Mouse (Mus musculus) liver, embryonic 15.5 days (tissue): Measurements from ENCODE around the gene Vdr. TPM values are rescaled to one million over a fixed set of nuclear protein-coding genes. Genes with fewer than 3 reads are reported as not detected.

Experiments used
- ATAC-seq: fragments of 200-750 bp; cut with Nextera tagmentation; 2 replicates; pipeline ENCODE4 v1.8.0; 2017; ENCODE audit warnings: moderate number of reproducible peaks, mild to moderate bottlenecking, moderate library complexity; ENCODE audit not compliant: insufficient read depth
- H3K27ac ChIP-seq: fragments of 300-500 bp; sonication (generic); replicated peaks from 2 replicates; pipeline ENCODE4 v1.5.1; 2015; ENCODE audit warnings: mild to moderate bottlenecking, inconsistent platforms
- H3K27me3 ChIP-seq: fragments of 300-500 bp; sonication (generic); 2 replicates; pipeline ENCODE4 v1.6.1; 2015; ENCODE audit warnings: mild to moderate bottlenecking, inconsistent platforms
- H3K36me3 ChIP-seq: fragments of 300-500 bp; sonication (generic); replicated peaks from 2 replicates; pipeline ENCODE4 v1.6.1; 2015; ENCODE audit warnings: moderate library complexity, mild to moderate bottlenecking, inconsistent platforms
- H3K4me1 ChIP-seq: fragments of 300-500 bp; sonication (generic); replicated peaks from 2 replicates; pipeline ENCODE4 v1.6.1; 2015; ENCODE audit warnings: inconsistent platforms
- H3K4me2 ChIP-seq: fragments of 300-500 bp; sonication (generic); 2 replicates; pipeline ENCODE4 v1.6.1; 2015; ENCODE audit warnings: moderate library complexity, mild to moderate bottlenecking, inconsistent platforms
- H3K4me3 ChIP-seq: fragments of 300-500 bp; sonication (generic); replicated peaks from 2 replicates; pipeline ENCODE4 v1.5.1; 2015; ENCODE audit warnings: mild to moderate bottlenecking, inconsistent platforms
- H3K9ac ChIP-seq: fragments of 300-500 bp; sonication (generic); 2 replicates; pipeline ENCODE4 v1.6.1; 2015; ENCODE audit warnings: moderate library complexity, mild to moderate bottlenecking, inconsistent platforms
- H3K9me3 ChIP-seq: fragments of 300-500 bp; sonication (generic); replicated peaks from 2 replicates; pipeline ENCODE4 v1.6.1; 2016; ENCODE audit warnings: inconsistent platforms
- WGBS: fragments of 180-500 bp; shearing (Covaris S2); methylation state at CpG from one replicate; pipeline ENCODE4 v1.1.7; 2015; ENCODE audit warnings: mixed read lengths; ENCODE audit not compliant: insufficient replicate concordance; 5-methylcytosine and 5-hydroxymethylcytosine counted together
- polyA plus RNA-seq: library from polyadenylated mRNA; unstranded; fragments of >200 nt; fragmentation: Nextera tagmentation; extraction: Ambion mirVana; gene quantifications from 2 replicates; pipeline ENCODE4 v1.2.1, GENCODE M21; 2015

Vdr gene
- polyA plus RNA-seq, 1 experiment from 2014 or later: 0.14 TPM

DNA sequence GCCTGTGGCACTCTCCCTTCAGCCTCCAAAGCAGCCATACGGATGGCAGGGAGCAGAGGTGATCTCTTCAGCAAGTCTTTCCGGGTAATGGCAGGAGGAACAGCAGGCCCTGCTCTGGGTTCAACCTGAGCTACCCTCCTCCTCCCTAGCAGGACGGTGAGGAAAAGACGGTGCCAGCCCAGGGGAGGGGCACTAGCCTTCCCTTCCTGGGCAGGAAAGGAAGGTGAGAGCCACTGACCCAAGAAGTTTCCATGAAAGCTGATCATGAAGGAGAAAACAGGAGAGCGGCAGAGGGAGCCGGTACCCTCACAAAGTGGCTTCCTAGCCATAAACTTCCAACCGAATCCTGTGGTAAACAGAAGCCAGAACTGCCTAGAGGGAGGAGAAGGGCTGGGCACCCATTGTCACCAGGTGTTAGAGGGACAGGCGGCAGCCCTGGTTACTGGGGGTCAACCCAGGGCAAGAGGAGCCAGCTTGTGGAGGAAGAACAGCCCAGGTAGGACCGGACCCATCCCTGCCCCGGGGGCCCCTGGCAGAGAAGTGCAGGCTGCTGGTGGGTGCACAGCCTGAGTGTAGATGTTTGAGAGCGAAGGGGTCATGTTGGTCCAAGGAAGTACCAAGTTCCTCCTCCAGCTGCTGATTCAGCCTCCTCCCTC lies 34.6 kb upstream of the Vdr start:
- 53% methylated on average over 11 of the region's 11 CpGs for WGBS
- no peak overlapping the region for H3K27ac ChIP-seq
- no peak for ATAC-seq

DNA sequence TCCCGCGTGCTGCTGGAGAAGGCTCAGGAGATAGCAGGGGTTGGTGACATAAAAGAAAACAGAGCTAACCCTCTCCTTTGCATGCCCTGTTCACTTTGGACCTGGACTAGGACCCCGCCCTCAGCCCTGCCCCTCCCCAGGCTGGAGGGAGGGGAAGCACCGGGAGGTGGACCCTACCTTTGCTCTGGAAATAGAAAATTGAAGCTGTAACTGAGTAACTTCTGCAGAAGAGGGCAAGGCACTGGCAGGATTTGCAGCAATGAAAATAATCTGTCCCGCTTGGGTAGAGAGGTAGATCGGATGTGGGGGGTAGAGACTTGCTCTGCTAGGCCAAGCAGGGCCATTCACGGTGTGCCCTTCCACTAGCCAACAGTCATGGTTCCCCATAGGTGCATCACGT lies 32.9 kb upstream of the Vdr start:
- no peaks in the 10 kb centered on the region for H3K4me1 ChIP-seq

More for the DNA sequence above, 34.6 kb upstream of the Vdr start:
- Histone ChIP-seq H3K36me3 (no peaks in the 10 kb centered on the region), H3K4me2 (no peak overlapping the region), H3K4me1 (no peaks in the 10 kb centered on the region), H3K27me3 (no peaks in the 10 kb centered on the region; the same call in 1 of the 2 replicates), H3K9ac (no peak overlapping the region), H3K9me3 (no peaks in the 10 kb centered on the region), H3K4me3 (no peak overlapping the region)

GRCm38 (mm10) chr15:97942538-97942937 lies 32.1 kb upstream of the Vdr start:
- Histone ChIP-seq H3K36me3 (no peaks in the 10 kb centered on the region), H3K4me1 (no peaks in the 10 kb centered on the region), H3K4me3 (no peak overlapping the region), H3K9ac (no peak overlapping the region), H3K4me2 (no peak overlapping the region), H3K9me3 (no peaks in the 10 kb centered on the region), H3K27me3 (no peaks in the 10 kb centered on the region), H3K27ac (no peak overlapping the region)
- 57% methylated on average over 8 of the region's 8 CpGs for WGBS
- no peak for ATAC-seq

More for the DNA sequence above, 32.9 kb upstream of the Vdr start:
- H3K4me3 ChIP-seq: no peak overlapping the region
- H3K36me3 ChIP-seq: no peaks in the 10 kb centered on the region
- H3K9ac ChIP-seq: no peak overlapping the region
- no peak overlapping the region for H3K27ac ChIP-seq
- no peak overlapping the region for H3K4me2 ChIP-seq
- H3K9me3 ChIP-seq: no peaks in the 10 kb centered on the region
- ATAC-seq: no peak
- H3K27me3 ChIP-seq: no peaks in the 10 kb centered on the region
- 77% methylated on average over 8 of the region's 8 CpGs for WGBS

DNA sequence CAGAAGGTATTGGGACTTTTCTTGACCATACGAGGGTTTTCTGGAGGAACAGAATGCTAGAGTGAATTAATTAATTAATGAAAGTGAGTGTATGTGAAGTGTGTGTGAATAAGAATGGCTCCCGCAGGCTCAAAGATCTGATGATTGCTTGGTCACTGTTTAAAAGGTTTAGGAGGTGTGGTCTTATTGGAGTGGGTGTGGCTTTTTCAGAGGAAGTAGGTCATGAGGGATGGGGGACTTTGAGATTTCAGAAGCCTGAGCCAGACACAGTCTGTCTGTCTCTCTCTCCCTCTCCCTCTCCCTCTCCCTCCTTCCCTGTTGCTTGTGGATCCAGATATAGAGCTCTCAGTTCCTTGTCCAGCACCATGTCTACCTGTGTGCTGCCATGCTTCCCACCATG lies 30.9 kb upstream of the Vdr start:
- no peaks in the 10 kb centered on the region for H3K4me1 ChIP-seq
- no peaks in the 10 kb centered on the region for H3K27me3 ChIP-seq
- no peak for ATAC-seq
- 55% methylated on average over 2 of the region's 2 CpGs for WGBS
- no peaks in the 10 kb centered on the region for H3K9me3 ChIP-seq
- H3K27ac ChIP-seq: no peak overlapping the region
- H3K4me3 ChIP-seq: no peak overlapping the region
- H3K9ac ChIP-seq: no peak overlapping the region
- no peak overlapping the region for H3K4me2 ChIP-seq
- no peaks in the 10 kb centered on the region for H3K36me3 ChIP-seq

DNA sequence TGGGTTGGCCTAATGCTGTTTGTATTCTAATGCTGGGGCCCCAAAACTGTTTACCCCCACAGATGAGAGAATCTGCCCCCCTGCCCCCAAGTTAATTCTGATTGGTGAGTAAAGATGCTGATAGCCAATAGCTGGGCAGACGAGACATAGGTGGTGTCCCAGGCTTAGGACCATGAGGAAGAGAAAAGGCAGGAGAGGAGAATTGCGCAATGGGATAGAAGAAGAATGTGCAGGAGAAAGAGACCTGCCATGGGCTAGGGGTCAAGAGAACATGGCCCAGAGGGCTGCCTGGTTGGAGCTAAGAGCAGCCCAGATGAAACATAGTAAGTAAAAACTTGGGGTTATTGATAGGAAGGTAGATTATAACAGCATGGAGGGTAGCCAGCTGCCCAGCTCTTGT lies 29.7 kb upstream of the Vdr start:
- Histone ChIP-seq H3K9me3 (no peaks in the 10 kb centered on the region), H3K27ac (no peak overlapping the region), H3K4me2 (no peak overlapping the region), H3K9ac (no peak overlapping the region), H3K27me3 (no peaks in the 10 kb centered on the region), H3K36me3 (no peaks in the 10 kb centered on the region), H3K4me1 (no peaks in the 10 kb centered on the region), H3K4me3 (no peak overlapping the region)
- no peak for ATAC-seq
- 58% methylated on average over 2 of the region's 2 CpGs for WGBS

DNA sequence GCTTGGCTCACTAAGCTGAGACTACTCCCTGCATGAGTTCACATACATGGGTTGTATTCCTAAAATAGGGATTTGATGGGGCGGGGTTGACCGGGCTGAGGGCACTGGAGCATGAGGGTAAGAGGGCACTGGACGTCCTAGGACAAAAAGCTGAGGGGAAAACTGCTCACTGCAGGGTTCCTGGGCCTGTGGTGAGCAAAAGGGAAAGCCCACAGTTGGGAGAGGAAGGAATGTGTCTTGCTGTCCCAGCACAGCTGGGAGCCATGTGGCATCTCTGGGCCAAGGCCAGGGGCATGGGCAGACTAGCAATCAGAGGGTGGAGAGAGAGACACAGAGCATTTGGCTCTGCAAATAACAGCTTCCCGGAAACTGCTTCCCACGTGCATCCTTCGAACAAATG lies 28.1 kb upstream of the Vdr start:
- WGBS: 54% methylated on average over 6 of the region's 6 CpGs

GRCm38 (mm10) chr15:97932441-97932840 lies 22.0 kb upstream of the Vdr start:
- no peaks in the 10 kb centered on the region for H3K27me3 ChIP-seq
- no peaks in the 10 kb centered on the region for H3K36me3 ChIP-seq
- H3K4me3 ChIP-seq: no peak overlapping the region
- no peak for ATAC-seq
- H3K4me1 ChIP-seq: no peaks in the 10 kb centered on the region
- no peak overlapping the region for H3K27ac ChIP-seq
- 67% methylated on average over 12 of the region's 12 CpGs for WGBS
- H3K9ac ChIP-seq: no peak overlapping the region
- no peak overlapping the region for H3K4me2 ChIP-seq
- H3K9me3 ChIP-seq: no peaks in the 10 kb centered on the region

More for the DNA sequence above, 28.1 kb upstream of the Vdr start:
- Histone ChIP-seq H3K4me1 (no peaks in the 10 kb centered on the region), H3K4me2 (no peak overlapping the region), H3K27me3 (no peaks in the 10 kb centered on the region), H3K36me3 (no peaks in the 10 kb centered on the region), H3K4me3 (no peak overlapping the region), H3K9me3 (no peaks in the 10 kb centered on the region), H3K9ac (no peak overlapping the region), H3K27ac (no peak overlapping the region)
- no peak for ATAC-seq

- Histone ChIP-seq H3K27me3 (no peaks in the 10 kb centered on the region), H3K4me2 (no peak overlapping the region), H3K27ac (no peak overlapping the region), H3K4me1 (no peaks in the 10 kb centered on the region), H3K9me3 (no peaks in the 10 kb centered on the region), H3K4me3 (no peak overlapping the region), H3K36me3 (no peaks in the 10 kb centered on the region), H3K9ac (no peak overlapping the region)
- no peak for ATAC-seq
- WGBS: 39% methylated on average over 13 of the region's 13 CpGs
Observed at GRCm38 (mm10) chr15:97929259-97929824, 18.9 kb upstream of the Vdr start.

DNA sequence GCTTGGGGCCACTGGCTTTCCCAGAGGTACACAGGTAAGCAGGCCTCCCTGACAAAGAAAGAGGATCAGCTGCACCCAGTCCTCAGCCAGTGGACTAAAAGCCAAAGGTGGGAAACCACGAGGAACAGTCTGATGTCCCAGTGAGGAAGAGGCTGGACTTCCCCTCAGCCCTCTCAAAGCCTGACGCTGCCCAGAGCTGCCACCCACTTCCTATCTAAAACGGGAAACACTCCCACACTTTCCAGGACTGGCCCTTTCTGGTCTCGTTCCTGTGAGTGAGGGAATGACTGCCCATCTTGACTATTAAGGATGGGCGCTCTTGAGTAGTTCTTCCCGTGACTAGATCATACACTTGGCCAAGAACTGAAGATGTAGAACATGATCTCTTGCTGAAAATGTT lies 17.4 kb upstream of the Vdr start:
- Histone ChIP-seq H3K27me3 (no peaks in the 10 kb centered on the region), H3K4me2 (no peak overlapping the region), H3K4me3 (no peak overlapping the region), H3K9ac (no peak overlapping the region), H3K36me3 (no peaks in the 10 kb centered on the region), H3K27ac (no peak overlapping the region), H3K9me3 (no peaks in the 10 kb centered on the region), H3K4me1 (no peaks in the 10 kb centered on the region)
- WGBS: 28% methylated on average over 6 of the region's 6 CpGs
- no peak for ATAC-seq

DNA sequence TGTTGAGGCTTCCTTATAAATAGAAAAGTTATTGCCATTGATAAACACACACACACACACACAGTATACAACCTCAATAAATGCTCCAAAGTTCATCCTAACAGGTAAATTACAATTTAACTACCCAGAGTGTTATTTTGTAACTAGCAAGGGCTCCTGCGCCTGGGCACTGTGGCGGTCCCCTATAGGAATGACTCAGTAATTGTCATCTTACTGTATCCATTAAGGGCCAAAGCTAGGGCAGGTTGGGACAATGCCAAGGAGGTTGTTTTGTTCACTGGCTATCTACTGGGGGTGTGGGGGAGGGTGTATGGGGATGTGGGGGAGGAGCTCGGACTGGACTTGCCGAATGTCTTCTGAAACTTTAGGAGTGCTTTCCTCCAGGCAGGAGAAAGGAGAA lies 16.6 kb upstream of the Vdr start:
- H3K9me3 ChIP-seq: no peaks in the 10 kb centered on the region
- H3K4me1 ChIP-seq: no peaks in the 10 kb centered on the region
- no peak overlapping the region for H3K4me2 ChIP-seq
- H3K27ac ChIP-seq: no peak overlapping the region
- WGBS: 55% methylated on average over 4 of the region's 4 CpGs
- no peaks in the 10 kb centered on the region for H3K27me3 ChIP-seq
- ATAC-seq: no peak
- H3K36me3 ChIP-seq: no peaks in the 10 kb centered on the region
- H3K9ac ChIP-seq: no peak overlapping the region
- H3K4me3 ChIP-seq: no peak overlapping the region

DNA sequence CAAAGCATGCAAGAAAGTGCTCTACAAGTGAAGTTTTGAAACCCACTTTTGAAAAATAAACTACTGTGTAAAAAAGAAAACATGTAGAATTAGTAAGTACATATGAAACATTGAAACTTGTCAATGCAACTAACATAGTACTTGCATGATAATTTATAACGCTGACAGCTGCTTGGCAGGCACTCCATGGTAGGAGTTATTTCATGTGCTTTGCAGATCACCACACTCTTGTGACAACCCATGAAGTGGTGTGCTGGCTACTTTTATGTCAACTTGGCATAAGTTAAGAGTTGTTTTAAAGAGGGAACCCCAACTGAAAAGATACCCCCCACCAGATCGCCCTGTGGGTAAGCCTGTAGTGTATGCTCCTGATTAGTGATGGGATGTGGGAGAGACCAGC lies 12.0 kb upstream of the Vdr start:
- no peaks in the 10 kb centered on the region for H3K36me3 ChIP-seq
- no peak overlapping the region for H3K9ac ChIP-seq
- no peak for ATAC-seq
- H3K9me3 ChIP-seq: no peaks in the 10 kb centered on the region
- no peaks in the 10 kb centered on the region for H3K27me3 ChIP-seq
- H3K4me3 ChIP-seq: no peak overlapping the region
- no peak overlapping the region for H3K4me2 ChIP-seq
- no peaks in the 10 kb centered on the region for H3K4me1 ChIP-seq
- no peak overlapping the region for H3K27ac ChIP-seq
- WGBS: 74% methylated on average over 2 of the region's 2 CpGs

DNA sequence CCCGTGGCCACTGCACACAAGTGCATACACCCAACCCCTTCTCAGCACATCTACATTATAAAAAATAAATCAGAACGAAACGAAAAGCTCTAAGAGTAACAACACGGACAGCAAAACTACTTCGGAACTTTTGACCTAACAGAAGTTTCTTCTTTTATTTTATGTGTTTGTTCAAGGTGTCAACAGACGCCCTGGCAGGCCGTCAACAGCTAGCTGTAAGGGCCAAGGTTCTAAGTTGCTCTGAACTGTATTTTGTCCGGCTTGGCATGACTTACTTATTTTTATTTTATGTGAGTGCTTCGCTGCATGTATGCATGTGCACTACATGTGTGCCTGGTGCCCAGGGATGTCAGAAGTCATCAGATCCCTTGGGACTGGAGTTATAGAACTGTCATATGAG lies 11.4 kb upstream of the Vdr start:
- no peak for ATAC-seq
- 73% methylated on average over 9 of the region's 9 CpGs for WGBS
- H3K4me3 ChIP-seq: no peak overlapping the region
- H3K36me3 ChIP-seq: no peaks in the 10 kb centered on the region
- no peaks in the 10 kb centered on the region for H3K27me3 ChIP-seq
- no peak overlapping the region for H3K27ac ChIP-seq
- H3K4me1 ChIP-seq: no peaks in the 10 kb centered on the region
- no peak overlapping the region for H3K9ac ChIP-seq
- no peak overlapping the region for H3K4me2 ChIP-seq
- H3K9me3 ChIP-seq: no peaks in the 10 kb centered on the region
